ENCODE assay signal across 9 mouse cellular contexts in genomic region chr17:25830806-25831431, GRCm38 (mm10). TPM values are rescaled to one million over a fixed set of nuclear protein-coding genes. Genes with fewer than 3 reads are reported as not detected.
DNase-seq lines count a peak whose midpoint lies in the region; ATAC-seq and TF ChIP-seq lines count a peak whose summit lies in the region.
"Had no signal": no experiment of that assay in that cellular context is flagged by ENCODE, and none has a peak within 500 bp of the region (broad histone marks: within the 10 kb centered on the region; RNA-seq: fewer than 3 reads in every experiment).

No protein-coding gene starts in this region.

- H3K27ac ChIP-seq in liver, adult 2 months (replicated peaks; ENCODE audit: insufficient read depth, low read depth, low read length), result no peak overlapping the region
- H3K27ac ChIP-seq in limb, embryonic 12.5 days, result no peak overlapping the region
- H3K27ac ChIP-seq in neural tube, embryonic 14.5 days (ENCODE audit: low read depth, low read length), result no peak overlapping the region

- 0 out of 2 replicates have a peak, but pooled peaks cover 4% of the 10 kb centered on the region for H3K36me3 ChIP-seq in liver, adult 2 months (ENCODE audit: control insufficient read depth, insufficient read depth, low read length)
- H3K36me3 ChIP-seq in limb, embryonic 12.5 days, result peaks cover 63% of the 10 kb centered on the region
- peaks cover 20% of the 10 kb centered on the region for H3K36me3 ChIP-seq in neural tube, embryonic 14.5 days (ENCODE audit: control insufficient read depth, insufficient read depth, low read length)

- H3K4me1 ChIP-seq in liver, adult 2 months (ENCODE audit: control insufficient read depth, insufficient read depth, low read length), result peaks cover 37% of the 10 kb centered on the region
- peaks cover 52% of the 10 kb centered on the region for H3K4me1 ChIP-seq in limb, embryonic 12.5 days (replicated peaks)
- peaks cover 63% of the 10 kb centered on the region for H3K4me1 ChIP-seq in neural tube, embryonic 14.5 days (ENCODE audit: control insufficient read depth, insufficient read depth, low read length)

- H3K79me2 ChIP-seq in liver, adult 2 months (ENCODE audit: control insufficient read depth, insufficient read depth, low read length), result peaks cover 26% of the 10 kb centered on the region

- no peak overlapping the region for H3K4me3 ChIP-seq in liver, adult 2 months (ENCODE audit: insufficient read depth, low read depth, low read length)
- peak overlapping the region; percentile 74; the same call in 1 of the 2 replicates for H3K4me3 ChIP-seq in limb, embryonic 12.5 days (replicated peaks)
- no peak overlapping the region for H3K4me3 ChIP-seq in neural tube, embryonic 14.5 days (ENCODE audit: low read depth, low read length)

- H3K27me3 ChIP-seq in liver, adult 2 months (ENCODE audit: control insufficient read depth, insufficient read depth, low read length), result no peaks in the 10 kb centered on the region
- H3K27me3 ChIP-seq in limb, embryonic 12.5 days, result no peaks in the 10 kb centered on the region
- no peaks in the 10 kb centered on the region for H3K27me3 ChIP-seq in neural tube, embryonic 14.5 days (ENCODE audit: control insufficient read depth, insufficient read depth, low read length)

- no peaks in the 10 kb centered on the region for H3K9me3 ChIP-seq in limb, embryonic 12.5 days
- H3K9me3 ChIP-seq in neural tube, embryonic 14.5 days (ENCODE audit: control insufficient read depth, low read length), result no peaks in the 10 kb centered on the region

- WGBS in liver, adult 2 months, result 75% methylated on average over 14 of the region's 14 CpGs
- WGBS in limb, embryonic 12.5 days, result 92% methylated on average over 14 of the region's 14 CpGs
- 89% methylated on average over 14 of the region's 14 CpGs for WGBS in neural tube, embryonic 14.5 days

- no peak overlapping the region for H3K9ac ChIP-seq in liver, adult 2 months (ENCODE audit: low read depth, low read length)
- no peak overlapping the region; the same call in 1 of the 2 replicates for H3K9ac ChIP-seq in limb, embryonic 12.5 days (replicated peaks)
- no peak overlapping the region for H3K9ac ChIP-seq in neural tube, embryonic 14.5 days (replicated peaks; ENCODE audit: low read depth, low read length)

- no peak for ATAC-seq in limb, embryonic 12.5 days (ENCODE audit: insufficient number of reproducible peaks, insufficient read depth, low FRiP score, low TSS enrichment, low read depth)
- no peak for ATAC-seq in neural tube, embryonic 14.5 days (ENCODE audit: low read depth)

- peak overlapping the region; percentile 98 for H3K4me2 ChIP-seq in limb, embryonic 12.5 days
- H3K4me2 ChIP-seq in neural tube, embryonic 14.5 days (ENCODE audit: low read depth, low read length), result peak overlapping the region; percentile 90; the same call in 1 of the 2 replicates

- TF ChIP-seq CTCF in liver, adult 2 months (IDR thresholded peaks at IDR 0.05; ENCODE audit: low read depth, low read length), result no peak

- DNase-seq in adrenal gland, adult (ENCODE audit: inconsistent age in 2 of 2, low spot score in 1 of 2), result peak; percentile 35 to 65
- DNase-seq in adrenal gland, adult 18-20 months (ENCODE audit: low spot score in 2 of 2), result no peak
- DNase-seq in liver, adult 2 months (ENCODE audit: extremely low read depth, low read depth, low spot score), result no peak
- no peak for DNase-seq in liver
- no peak for DNase-seq in lung, postnatal 14 days
- no peak for DNase-seq in cerebellum, postnatal 10 days
- DNase-seq: embryo, embryonic 11 days had no signal

- TF ChIP-seq POLR2A in liver, adult 2 months (IDR thresholded peaks at IDR 0.05; ENCODE audit: extremely low read depth, insufficient read depth, low read length), result 0 out of 2 replicates have a peak, but pooled peaks have one; percentile 4

RNA-seq across cellular contexts. Expression of gene Jmjd8, which starts 2.3 kb away (rescaled TPM):
- total RNA-seq in adrenal gland, adult 18-20 months (2021), result 100 to 1,000 TPM in 1 of 2 experiments, 10 to 100 TPM in 1; 89.7 to 107 TPM
- total RNA-seq in liver, adult 2 months (2014; rRNA removed), result 25.6 and 30.5 TPM in 2 replicates
- 75.0 and 78.4 TPM in 2 replicates for polyA plus RNA-seq in liver, adult 2 months (2012; rRNA removed)
- polyA plus RNA-seq in limb, embryonic 12.5 days (2016; fragmentation: Nextera tagmentation; extraction: Ambion mirVana), result 56.4 and 63.4 TPM in 2 replicates
- 36.7 and 46.4 TPM in 2 replicates for polyA plus RNA-seq in neural tube, embryonic 14.5 days (2014; fragmentation: Nextera tagmentation; extraction: Ambion mirVana)

RNA-seq across cellular contexts. Expression of gene Stub1, which starts 2.3 kb away (rescaled TPM):
- total RNA-seq in adrenal gland, adult 18-20 months (2021), result 100 to 1,000 TPM; 142 to 175 TPM
- 50.4 and 55.3 TPM in 2 replicates for total RNA-seq in liver, adult 2 months (2014; rRNA removed)
- polyA plus RNA-seq in liver, adult 2 months (2012; rRNA removed), result 81.3 and 94.4 TPM in 2 replicates
- polyA plus RNA-seq in limb, embryonic 12.5 days (2016; fragmentation: Nextera tagmentation; extraction: Ambion mirVana), result 313 TPM in 2 replicates
- polyA plus RNA-seq in neural tube, embryonic 14.5 days (2014; fragmentation: Nextera tagmentation; extraction: Ambion mirVana), result 335 and 351 TPM in 2 replicates

RNA-seq across cellular contexts. Expression of gene Rhbdl1, which starts 6.2 kb away (rescaled TPM):
- total RNA-seq in adrenal gland, adult 18-20 months (2021), result 10 to 100 TPM; 13.6 to 18.4 TPM
- total RNA-seq in liver, adult 2 months (2014; rRNA removed), result 0.40 and 0.74 TPM in 2 replicates
- polyA plus RNA-seq in liver, adult 2 months (2012; rRNA removed), result 3.8 and 5.5 TPM in 2 replicates
- polyA plus RNA-seq in limb, embryonic 12.5 days (2016; fragmentation: Nextera tagmentation; extraction: Ambion mirVana), result 1.4 and 1.7 TPM in 2 replicates
- polyA plus RNA-seq in neural tube, embryonic 14.5 days (2014; fragmentation: Nextera tagmentation; extraction: Ambion mirVana), result 42.0 and 67.6 TPM in 2 replicates

RNA-seq across cellular contexts. Expression of gene Wdr24, which starts 7.5 kb away (rescaled TPM):
- total RNA-seq in adrenal gland, adult 18-20 months (2021), result 10 to 100 TPM; 15.7 to 20.2 TPM
- 13.3 and 15.6 TPM in 2 replicates for total RNA-seq in liver, adult 2 months (2014; rRNA removed)
- polyA plus RNA-seq in liver, adult 2 months (2012; rRNA removed), result 23.9 and 24.8 TPM in 2 replicates
- polyA plus RNA-seq in limb, embryonic 12.5 days (2016; fragmentation: Nextera tagmentation; extraction: Ambion mirVana), result 28.4 and 30.9 TPM in 2 replicates
- polyA plus RNA-seq in neural tube, embryonic 14.5 days (2014; fragmentation: Nextera tagmentation; extraction: Ambion mirVana), result 29.5 and 31.8 TPM in 2 replicates

RNA-seq across cellular contexts. Expression of gene Gm20683, which starts 10.6 kb away (rescaled TPM):
- 10 to 100 TPM in 1 of 2 experiments, 1 to 10 TPM in 1; 9.3 to 13.1 TPM for total RNA-seq in adrenal gland, adult 18-20 months (2021)
- 2.7 and 4.8 TPM in 2 replicates for total RNA-seq in liver, adult 2 months (2014; rRNA removed)
- polyA plus RNA-seq in liver, adult 2 months (2012; rRNA removed), result 19.1 and 26.9 TPM in 2 replicates
- 1.6 and 2.0 TPM in 2 replicates for polyA plus RNA-seq in limb, embryonic 12.5 days (2016; fragmentation: Nextera tagmentation; extraction: Ambion mirVana)
- polyA plus RNA-seq in neural tube, embryonic 14.5 days (2014; fragmentation: Nextera tagmentation; extraction: Ambion mirVana), result 8.2 and 10.6 TPM in 2 replicates

Comparison
In these comparisons a context has a peak if more than half of its experiments do, and no peak if none do; other contexts are left out.
1. DNase-seq: peak in adrenal gland, adult (2 of 2); none in adrenal gland, adult 18-20 months (0 of 2), liver, adult 2 months (single experiment), liver (single experiment), lung, postnatal 14 days (single experiment) and cerebellum, postnatal 10 days (0 of 2).